Mouse (Mus musculus): ENCODE results near the gene Nuak1. TPM values are rescaled to one million over a fixed set of nuclear protein-coding genes. Genes with fewer than 3 reads are reported as not detected.

Gene Nuak1
- polyA plus RNA-seq, 1 experiment from 2014 or later = 1.2 TPM

DNA sequence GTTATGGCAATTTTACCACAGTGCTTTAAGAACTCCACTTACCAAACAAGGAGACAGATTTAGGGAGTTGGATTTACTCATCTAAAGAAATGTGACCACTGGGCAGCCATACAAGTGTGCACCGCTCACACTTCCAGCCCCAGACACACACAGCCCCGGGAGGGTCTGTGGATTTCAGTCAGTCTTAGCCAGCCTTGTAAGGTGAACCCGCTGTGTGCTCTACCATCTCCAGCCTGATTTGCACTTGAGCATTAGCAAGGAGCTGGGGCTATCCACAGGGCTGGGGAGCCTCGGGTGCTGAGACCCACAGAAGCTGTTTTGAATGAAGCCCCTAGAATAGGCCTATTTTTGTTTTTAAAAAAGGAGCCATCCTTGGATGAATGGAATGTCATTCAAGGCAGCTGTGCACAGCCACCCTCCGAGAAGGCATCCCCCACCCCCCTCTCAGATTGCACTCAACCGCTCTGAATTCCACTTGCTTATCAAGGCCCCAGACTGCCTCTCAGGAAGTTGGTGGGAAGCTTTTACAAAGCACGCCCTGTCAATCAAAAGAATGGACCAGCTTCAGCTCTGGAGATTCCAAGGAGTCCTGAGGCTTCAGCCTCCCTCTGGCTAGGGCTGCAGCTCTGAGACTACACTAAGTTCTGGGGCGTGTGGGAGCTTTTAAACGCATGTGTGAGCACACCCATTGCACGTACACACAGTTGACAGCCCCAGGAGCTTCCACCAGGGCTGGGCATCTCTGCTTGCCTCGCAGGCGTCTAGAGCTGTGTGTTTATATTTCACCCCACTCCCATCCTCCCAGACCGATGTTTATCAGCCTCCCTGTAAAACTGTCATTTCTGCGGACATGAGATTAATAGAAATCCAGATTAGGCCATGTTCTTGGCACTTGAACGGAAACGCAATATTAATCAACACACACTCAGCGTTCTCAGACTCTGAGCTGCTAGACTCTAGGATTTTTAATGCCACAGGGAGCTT lies 57.2 kb downstream of the Nuak1 start:
- 35% methylated on average over 17 of the region's 17 CpGs for WGBS
- H3K9me3 ChIP-seq (replicated peaks) = no peaks in the 10 kb centered on the region
- H3K27ac ChIP-seq = peak overlapping the region; percentile 30
- H3K36me3 ChIP-seq = peaks cover 3% of the 10 kb centered on the region; the same call in 1 of the 2 replicates
- H3K4me1 ChIP-seq = peaks cover 49% of the 10 kb centered on the region
- no peaks in the 10 kb centered on the region for H3K27me3 ChIP-seq (ENCODE audit: low read depth, poor library complexity, severe bottlenecking)
- DNase-seq (ENCODE audit: low spot score) = no peak
- H3K4me3 ChIP-seq = no peak overlapping the region

GRCm38 (mm10) chr10:84381276-84381798 lies 59.1 kb downstream of the Nuak1 start:
- 94% methylated on average over 2 of the region's 2 CpGs for WGBS
- H3K9me3 ChIP-seq (replicated peaks) = no peaks in the 10 kb centered on the region
- peaks cover 3% of the 10 kb centered on the region; the same call in 1 of the 2 replicates for H3K36me3 ChIP-seq
- DNase-seq (ENCODE audit: low spot score) = no peak
- peaks cover 30% of the 10 kb centered on the region for H3K4me1 ChIP-seq
- H3K27me3 ChIP-seq (ENCODE audit: low read depth, poor library complexity, severe bottlenecking) = no peaks in the 10 kb centered on the region
- no peak overlapping the region for H3K4me3 ChIP-seq
- no peak overlapping the region for H3K27ac ChIP-seq

- H3K27ac ChIP-seq = no peak overlapping the region
- no peak for DNase-seq (ENCODE audit: low spot score)
- peaks cover 11% of the 10 kb centered on the region for H3K36me3 ChIP-seq
- H3K9me3 ChIP-seq (replicated peaks) = no peaks in the 10 kb centered on the region
- H3K4me1 ChIP-seq = peaks cover 14% of the 10 kb centered on the region
- 92% methylated on average over 1 of the region's 1 CpGs for WGBS
- H3K27me3 ChIP-seq (ENCODE audit: low read depth, poor library complexity, severe bottlenecking) = no peaks in the 10 kb centered on the region
- H3K4me3 ChIP-seq = no peak overlapping the region
These were observed 61.0 kb downstream of the Nuak1 start for GRCm38 (mm10) chr10:84379366-84379765.

DNA sequence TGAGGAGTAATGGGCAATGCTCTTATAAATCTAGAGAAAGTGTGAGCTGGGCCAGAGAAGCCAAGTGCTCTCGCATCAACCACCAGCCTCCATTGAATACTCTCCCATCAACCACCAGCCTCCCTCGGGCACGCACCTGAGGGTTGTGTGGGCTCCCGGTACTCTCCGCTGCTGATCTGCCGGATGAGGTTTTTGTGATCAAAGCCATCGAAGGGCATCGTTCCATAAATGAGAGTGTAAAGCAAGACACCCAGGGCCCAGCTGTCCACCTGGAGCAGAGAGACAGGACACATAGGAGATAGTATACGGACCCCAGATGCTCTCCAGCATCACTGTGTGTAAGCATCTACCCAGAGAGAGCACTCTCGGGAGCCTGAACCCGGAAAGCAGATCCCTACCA lies 62.4 kb downstream of the Nuak1 start:
- Histone ChIP-seq H3K27me3 (ENCODE audit: low read depth, poor library complexity, severe bottlenecking) (no peaks in the 10 kb centered on the region), H3K36me3 (peaks cover 20% of the 10 kb centered on the region), H3K27ac (no peak overlapping the region), H3K9me3 (replicated peaks) (no peaks in the 10 kb centered on the region), H3K4me1 (peaks cover 2% of the 10 kb centered on the region), H3K4me3 (no peak overlapping the region)
- no peak for DNase-seq (ENCODE audit: low spot score)
- 93% methylated on average over 11 of the region's 11 CpGs for WGBS

- WGBS = 90% methylated on average over 5 of the region's 5 CpGs
- Histone ChIP-seq H3K9me3 (replicated peaks) (no peaks in the 10 kb centered on the region), H3K27ac (no peak overlapping the region), H3K27me3 (ENCODE audit: low read depth, poor library complexity, severe bottlenecking) (0 out of 2 replicates have a peak, but pooled peaks cover 4% of the 10 kb centered on the region), H3K36me3 (peaks cover 21% of the 10 kb centered on the region), H3K4me1 (peaks cover 12% of the 10 kb centered on the region), H3K4me3 (no peak overlapping the region)
- DNase-seq (ENCODE audit: low spot score) = no peak
These were observed 64.1 kb downstream of the Nuak1 start for GRCm38 (mm10) chr10:84376346-84376745.

GRCm38 (mm10) chr10:84374996-84375395 lies 65.4 kb downstream of the Nuak1 start:
- no peak for DNase-seq (ENCODE audit: low spot score)
- 0 out of 2 replicates have a peak, but pooled peaks cover 4% of the 10 kb centered on the region for H3K27me3 ChIP-seq (ENCODE audit: low read depth, poor library complexity, severe bottlenecking)
- no peaks in the 10 kb centered on the region for H3K9me3 ChIP-seq (replicated peaks)
- peaks cover 12% of the 10 kb centered on the region for H3K4me1 ChIP-seq
- H3K36me3 ChIP-seq = peaks cover 21% of the 10 kb centered on the region
- no peak overlapping the region for H3K27ac ChIP-seq
- WGBS = 94% methylated on average over 18 of the region's 18 CpGs
- no peak overlapping the region for H3K4me3 ChIP-seq

DNA sequence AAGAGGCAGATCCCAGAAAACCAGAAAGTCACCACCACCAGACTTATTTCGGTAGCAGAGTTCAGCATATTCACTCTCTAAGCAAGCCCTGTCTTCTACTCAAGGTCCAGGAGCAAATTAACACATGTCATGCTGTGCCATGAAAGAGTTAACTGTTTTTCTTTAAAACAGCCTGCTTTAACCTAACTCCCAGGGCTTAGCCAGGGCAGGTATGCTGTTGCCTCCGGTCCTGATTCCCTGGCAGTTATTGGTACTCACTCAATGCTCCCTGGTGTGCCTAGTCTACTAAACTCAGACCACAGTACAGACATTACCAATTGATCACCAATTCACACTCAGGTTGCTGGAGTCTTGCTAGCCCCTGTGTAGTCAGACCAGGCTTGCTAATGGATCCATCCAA lies 66.9 kb downstream of the Nuak1 start:
- no peak for DNase-seq (ENCODE audit: low spot score)
- Histone ChIP-seq H3K4me3 (no peak overlapping the region), H3K4me1 (peaks cover 12% of the 10 kb centered on the region), H3K27me3 (ENCODE audit: low read depth, poor library complexity, severe bottlenecking) (0 out of 2 replicates have a peak, but pooled peaks cover 4% of the 10 kb centered on the region), H3K9me3 (replicated peaks) (no peaks in the 10 kb centered on the region), H3K36me3 (peaks cover 18% of the 10 kb centered on the region), H3K27ac (no peak overlapping the region)
- 87% methylated on average over 2 of the region's 2 CpGs for WGBS

- Histone ChIP-seq H3K4me1 (peaks cover 12% of the 10 kb centered on the region), H3K9me3 (replicated peaks) (no peaks in the 10 kb centered on the region), H3K4me3 (no peak overlapping the region), H3K36me3 (peaks cover 18% of the 10 kb centered on the region), H3K27ac (no peak overlapping the region), H3K27me3 (ENCODE audit: low read depth, poor library complexity, severe bottlenecking) (0 out of 2 replicates have a peak, but pooled peaks cover 4% of the 10 kb centered on the region)
- DNase-seq (ENCODE audit: low spot score) = no peak
- 40% methylated on average over 18 of the region's 18 CpGs for WGBS
These were observed 68.0 kb downstream of the Nuak1 start for GRCm38 (mm10) chr10:84372161-84373095.

DNA sequence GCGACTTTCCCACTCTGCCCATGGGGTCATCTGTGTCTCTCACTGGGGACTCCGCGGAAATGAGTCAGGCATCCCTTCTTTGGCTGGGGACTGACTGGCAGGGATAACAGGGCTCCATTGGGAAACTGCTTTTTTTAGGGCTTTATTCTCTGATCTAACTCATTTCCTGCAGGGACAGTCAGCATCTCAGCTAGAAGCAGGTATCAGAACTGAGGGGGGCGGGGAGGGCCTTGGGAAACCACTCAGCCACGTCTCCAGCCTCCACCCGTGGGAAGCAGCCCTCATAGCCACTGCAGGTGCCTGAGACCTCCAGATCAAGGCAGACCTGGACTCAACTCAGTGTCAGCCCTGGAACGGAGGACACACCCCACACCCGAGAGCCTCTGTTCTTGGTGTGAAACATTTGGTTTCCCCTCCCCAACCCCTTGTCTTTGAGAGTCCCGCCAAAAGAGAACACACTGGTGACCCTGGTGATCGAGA lies 68.7 kb downstream of the Nuak1 start:
- H3K27ac ChIP-seq = no peak overlapping the region
- H3K36me3 ChIP-seq = peaks cover 18% of the 10 kb centered on the region
- no peak overlapping the region for H3K4me3 ChIP-seq
- 34% methylated on average over 10 of the region's 10 CpGs for WGBS
- H3K27me3 ChIP-seq (ENCODE audit: low read depth, poor library complexity, severe bottlenecking) = 0 out of 2 replicates have a peak, but pooled peaks cover 4% of the 10 kb centered on the region
- H3K9me3 ChIP-seq (replicated peaks) = no peaks in the 10 kb centered on the region
- DNase-seq (ENCODE audit: low spot score) = no peak
- peaks cover 14% of the 10 kb centered on the region for H3K4me1 ChIP-seq

DNA sequence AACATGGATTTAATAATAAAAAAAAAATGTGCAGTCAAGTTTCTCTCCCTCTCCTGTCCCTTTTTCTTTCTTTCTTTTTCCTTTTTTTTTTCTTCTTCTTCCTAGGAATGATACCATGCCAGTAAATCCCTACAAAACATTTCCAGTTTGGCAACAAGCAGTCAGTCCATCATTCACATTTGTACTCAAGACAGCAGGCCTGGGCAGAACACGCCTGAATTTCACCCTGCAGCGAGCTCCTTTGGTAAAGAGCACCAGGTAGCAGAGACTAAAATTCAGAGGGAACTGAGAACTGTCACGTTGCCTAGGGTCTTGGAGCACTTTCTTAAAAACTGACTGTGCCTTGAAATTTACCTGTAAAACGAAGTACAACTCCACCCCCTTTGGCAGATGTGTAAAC lies 69.2 kb downstream of the Nuak1 start:
- peaks cover 18% of the 10 kb centered on the region for H3K36me3 ChIP-seq
- no peak overlapping the region for H3K4me3 ChIP-seq
- H3K27ac ChIP-seq = no peak overlapping the region
- DNase-seq (ENCODE audit: low spot score) = no peak
- 0 out of 2 replicates have a peak, but pooled peaks cover 4% of the 10 kb centered on the region for H3K27me3 ChIP-seq (ENCODE audit: low read depth, poor library complexity, severe bottlenecking)
- peaks cover 14% of the 10 kb centered on the region for H3K4me1 ChIP-seq
- WGBS = 53% methylated on average over 4 of the region's 4 CpGs
- no peaks in the 10 kb centered on the region for H3K9me3 ChIP-seq (replicated peaks)

DNA sequence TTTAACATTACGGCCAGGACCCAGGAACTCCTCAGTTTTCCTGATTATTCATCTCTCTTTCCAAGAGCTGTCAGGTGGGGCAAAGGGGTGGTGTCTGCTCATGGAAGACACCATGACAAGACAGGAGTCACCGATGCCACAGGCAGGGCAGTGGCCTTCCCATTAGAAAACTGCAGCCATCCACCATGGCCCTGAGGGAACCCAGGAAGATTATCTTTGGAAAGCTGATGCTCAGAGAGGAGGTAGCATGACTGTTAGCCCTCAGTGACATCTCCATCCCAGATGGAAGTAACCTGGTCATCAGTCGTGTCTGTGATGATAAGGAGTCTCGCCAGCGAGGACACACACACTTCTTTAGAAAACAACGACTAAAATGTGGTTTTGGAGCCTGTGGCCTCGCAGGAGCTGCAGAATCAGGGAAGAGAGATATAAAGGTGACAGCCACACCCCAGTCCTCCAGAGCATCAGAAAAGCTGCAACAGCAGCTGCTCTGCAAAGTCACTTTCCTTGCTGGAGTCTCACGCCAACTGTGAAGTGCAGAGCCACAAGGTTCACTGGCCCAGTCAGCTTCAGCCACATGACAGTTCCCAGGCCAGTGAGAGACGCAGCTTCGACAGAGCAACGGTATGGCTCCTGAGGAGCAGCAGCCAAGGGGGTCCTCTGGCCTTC lies 70.6 kb downstream of the Nuak1 start:
- Histone ChIP-seq H3K4me1 (peaks cover 14% of the 10 kb centered on the region), H3K9me3 (replicated peaks) (no peaks in the 10 kb centered on the region), H3K4me3 (no peak overlapping the region), H3K27ac (no peak overlapping the region), H3K27me3 (ENCODE audit: low read depth, poor library complexity, severe bottlenecking) (0 out of 2 replicates have a peak, but pooled peaks cover 4% of the 10 kb centered on the region), H3K36me3 (peaks cover 14% of the 10 kb centered on the region)
- DNase-seq (ENCODE audit: low spot score) = no peak
- 88% methylated on average over 11 of the region's 11 CpGs for WGBS

DNA sequence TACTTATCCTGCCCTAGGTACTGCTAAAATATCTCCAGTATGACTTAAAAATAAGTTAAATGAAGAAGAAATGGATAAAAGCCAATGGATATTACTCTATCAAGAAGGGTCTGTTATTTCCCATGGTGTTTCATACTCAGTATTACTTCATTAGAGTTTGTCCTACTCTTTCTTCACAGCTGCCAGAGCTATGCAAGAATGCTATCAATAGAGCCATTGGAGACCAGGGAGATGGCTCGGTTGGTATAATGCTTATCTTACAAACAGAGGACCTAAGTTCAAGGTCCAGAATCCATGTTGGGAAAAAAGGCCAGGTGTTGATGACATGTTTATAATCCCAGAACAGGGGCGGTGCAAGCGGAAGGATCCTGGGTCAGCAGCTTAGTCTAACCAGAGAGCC lies 72.2 kb downstream of the Nuak1 start:
- Histone ChIP-seq H3K27ac (no peak overlapping the region), H3K27me3 (ENCODE audit: low read depth, poor library complexity, severe bottlenecking) (0 out of 2 replicates have a peak, but pooled peaks cover 4% of the 10 kb centered on the region), H3K9me3 (replicated peaks) (no peaks in the 10 kb centered on the region), H3K36me3 (0 out of 2 replicates have a peak, but pooled peaks cover 3% of the 10 kb centered on the region), H3K4me3 (no peak overlapping the region), H3K4me1 (peaks cover 14% of the 10 kb centered on the region)
- DNase-seq (ENCODE audit: low spot score) = no peak
- WGBS = 91% methylated on average over 3 of the region's 3 CpGs
